Mouse (Mus musculus) intestine, embryonic 14.5 days (tissue): Measurements from ENCODE around the gene Rps6ka1. TPM values are rescaled to one million over a fixed set of nuclear protein-coding genes. Genes with fewer than 3 reads are reported as not detected.

ENCODE experiments used
- ATAC-seq: fragments of 200-750 bp; cut with Nextera tagmentation; replicated peaks from 2 replicates; pipeline ENCODE4 v1.8.0; 2017; ENCODE audit warnings: low read depth, moderate number of reproducible peaks, moderate TSS enrichment, moderate library complexity; ENCODE audit not compliant: low FRiP score, low TSS enrichment
- DNase-seq: peaks from one replicate; pipeline ENCODE4 v3.0.0-alpha.2; 2018; ENCODE audit warnings: low spot score
- H3K27ac ChIP-seq: fragments of 300-500 bp; sonication (generic); 2 replicates; pipeline ENCODE4 v1.5.1; 2014; ENCODE audit warnings: low read depth, mild to moderate bottlenecking, control low read depth
- H3K27me3 ChIP-seq: fragments of 300-500 bp; sonication (generic); replicated peaks from 2 replicates; pipeline ENCODE4 v1.6.1; 2014; ENCODE audit warnings: low read length, control low read depth; ENCODE audit not compliant: control insufficient read depth, insufficient read depth
- H3K36me3 ChIP-seq: fragments of 300-500 bp; sonication (generic); 2 replicates; pipeline ENCODE4 v1.6.1; 2014; ENCODE audit warnings: low read length, control low read depth; ENCODE audit not compliant: control insufficient read depth, insufficient read depth
- H3K4me1 ChIP-seq: fragments of 300-500 bp; sonication (generic); replicated peaks from 2 replicates; pipeline ENCODE4 v1.6.1; 2014; ENCODE audit warnings: low read length, control low read depth, mixed read lengths; ENCODE audit not compliant: control insufficient read depth, insufficient read depth
- H3K4me2 ChIP-seq: fragments of 300-500 bp; sonication (generic); 2 replicates; pipeline ENCODE4 v1.6.1; 2014; ENCODE audit warnings: low read length
- H3K4me3 ChIP-seq: fragments of 300-500 bp; sonication (generic); 2 replicates; pipeline ENCODE4 v1.5.1; 2014; ENCODE audit warnings: low read depth, low read length, control low read depth, mixed read lengths
- H3K9ac ChIP-seq: fragments of 300-500 bp; sonication (generic); 2 replicates; pipeline ENCODE4 v1.6.1; 2014; ENCODE audit warnings: mild to moderate bottlenecking, low read length
- H3K9me3 ChIP-seq: fragments of 300-500 bp; sonication (generic); 2 replicates; pipeline ENCODE4 v1.6.1; 2016; ENCODE audit warnings: low read length, control low read depth; ENCODE audit not compliant: control insufficient read depth
- WGBS: fragments of 180-500 bp; shearing (Covaris S2); extraction: QIAGEN DNeasy Blood & Tissue Kit; methylation state at CpG from one replicate; pipeline ENCODE4 v1.1.7; 2014; 5-methylcytosine and 5-hydroxymethylcytosine counted together
- polyA plus RNA-seq: library from polyadenylated mRNA; unstranded; fragments of >200 nt; fragmentation: Nextera tagmentation; extraction: Ambion mirVana; gene quantifications from 2 replicates; pipeline ENCODE4 v1.2.1, GENCODE M21; 2014

The Rps6ka1 gene
- polyA plus RNA-seq, 1 experiment from 2014 or later: 116 TPM

DNA sequence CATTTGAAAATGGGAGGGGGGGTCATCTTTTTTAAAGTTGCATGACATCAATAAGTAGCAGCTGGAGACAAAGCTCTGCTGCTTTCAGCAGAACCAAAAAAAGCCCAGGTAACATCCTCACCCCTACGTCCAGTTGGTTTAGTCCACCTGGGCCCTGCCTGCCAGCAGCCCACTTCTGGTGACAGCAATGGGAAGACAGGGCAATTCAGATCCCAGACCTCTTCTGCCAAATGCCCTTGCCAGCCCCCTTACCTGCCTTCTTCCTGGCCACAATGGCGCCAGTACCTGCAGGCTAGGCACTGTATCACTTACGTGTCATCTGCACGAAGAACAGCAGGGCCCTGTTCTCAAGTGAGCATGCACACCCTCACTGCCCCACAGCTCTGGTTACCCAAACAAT lies 2.3 kb downstream of the Rps6ka1 start:
- ATAC-seq (no peak), DNase-seq (no peak)
- WGBS: 55% methylated on average over 4 of the region's 4 CpGs
- peak overlapping the region; percentile 59 for H3K4me3 ChIP-seq
- H3K36me3 ChIP-seq: peaks cover 4% of the 10 kb centered on the region; the same call in 1 of the 2 replicates
- H3K9ac ChIP-seq: peak overlapping the region; percentile 77; the same call in 1 of the 2 replicates
- H3K9me3 ChIP-seq: no peaks in the 10 kb centered on the region
- peak overlapping the region; percentile 71 for H3K27ac ChIP-seq
- H3K4me2 ChIP-seq: peak overlapping the region; percentile 59
- H3K4me1 ChIP-seq: peaks cover 18% of the 10 kb centered on the region
- H3K27me3 ChIP-seq: no peaks in the 10 kb centered on the region

DNA sequence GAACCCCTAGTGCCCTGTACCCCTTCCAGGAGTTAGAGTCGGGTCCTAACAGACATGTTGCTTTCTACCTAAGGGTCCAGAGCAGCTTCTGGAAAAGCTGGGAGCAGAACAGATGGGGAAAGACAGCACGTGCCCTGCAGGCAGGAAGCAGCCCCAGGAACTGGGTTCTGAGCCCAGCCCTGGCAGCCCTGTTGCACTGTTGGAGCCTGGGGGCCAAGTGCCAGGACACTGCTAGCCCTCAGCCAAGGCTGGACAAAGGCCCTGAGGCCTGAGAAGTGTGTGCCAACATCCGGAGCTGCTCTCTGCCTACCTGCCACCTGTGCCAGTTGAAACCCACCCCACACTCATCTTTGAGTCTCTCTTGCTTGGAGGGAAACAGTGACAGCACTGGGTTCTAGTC lies 2.7 kb downstream of the Rps6ka1 start:
- no peak overlapping the region for H3K9ac ChIP-seq
- H3K27ac ChIP-seq: no peak overlapping the region
- 90% methylated on average over 3 of the region's 3 CpGs for WGBS
- H3K36me3 ChIP-seq: peaks cover 7% of the 10 kb centered on the region; the same call in 1 of the 2 replicates
- no peaks in the 10 kb centered on the region for H3K27me3 ChIP-seq
- no peak overlapping the region for H3K4me3 ChIP-seq
- peaks cover 18% of the 10 kb centered on the region for H3K4me1 ChIP-seq
- peak overlapping the region; percentile 59 for H3K4me2 ChIP-seq
- DNase-seq: no peak
- no peak for ATAC-seq
- no peaks in the 10 kb centered on the region for H3K9me3 ChIP-seq

DNA sequence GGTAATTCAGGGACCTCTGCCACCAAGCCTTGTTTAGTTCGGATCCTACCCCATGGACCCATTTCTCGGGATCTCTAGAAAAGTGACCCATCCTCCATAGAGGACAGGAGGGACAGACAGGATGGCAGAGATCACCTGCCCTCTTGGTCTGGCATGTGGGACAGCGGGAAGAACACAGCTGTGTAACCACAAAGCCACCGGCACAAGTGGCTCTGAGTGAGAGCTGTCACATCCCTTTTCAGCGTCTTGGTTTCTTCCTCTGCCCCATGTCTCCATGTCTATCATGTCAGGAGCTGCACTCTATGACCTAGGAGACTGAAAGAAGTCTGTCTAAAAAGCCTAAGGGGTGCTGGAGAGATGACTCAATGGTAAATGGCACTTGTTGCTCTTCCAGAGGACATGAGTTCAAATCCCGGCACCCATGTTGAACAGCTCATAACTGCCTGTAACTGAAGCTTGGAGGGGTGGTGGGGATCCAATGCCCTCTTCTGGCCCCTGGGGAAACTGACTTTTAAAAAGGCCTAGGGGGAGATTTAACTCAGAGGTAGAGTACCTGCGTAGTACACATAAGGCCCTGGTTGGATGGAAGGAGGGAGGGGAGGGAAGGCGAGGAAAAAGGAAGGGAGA lies 3.4 kb downstream of the Rps6ka1 start:
- H3K4me1 ChIP-seq: peaks cover 18% of the 10 kb centered on the region
- H3K36me3 ChIP-seq: peaks cover 7% of the 10 kb centered on the region; the same call in 1 of the 2 replicates
- no peak for ATAC-seq
- WGBS: 92% methylated on average over 8 of the region's 8 CpGs
- no peak overlapping the region for H3K27ac ChIP-seq
- H3K9me3 ChIP-seq: no peaks in the 10 kb centered on the region
- no peaks in the 10 kb centered on the region for H3K27me3 ChIP-seq
- no peak for DNase-seq
- no peak overlapping the region for H3K4me2 ChIP-seq
- H3K9ac ChIP-seq: no peak overlapping the region
- H3K4me3 ChIP-seq: no peak overlapping the region

DNA sequence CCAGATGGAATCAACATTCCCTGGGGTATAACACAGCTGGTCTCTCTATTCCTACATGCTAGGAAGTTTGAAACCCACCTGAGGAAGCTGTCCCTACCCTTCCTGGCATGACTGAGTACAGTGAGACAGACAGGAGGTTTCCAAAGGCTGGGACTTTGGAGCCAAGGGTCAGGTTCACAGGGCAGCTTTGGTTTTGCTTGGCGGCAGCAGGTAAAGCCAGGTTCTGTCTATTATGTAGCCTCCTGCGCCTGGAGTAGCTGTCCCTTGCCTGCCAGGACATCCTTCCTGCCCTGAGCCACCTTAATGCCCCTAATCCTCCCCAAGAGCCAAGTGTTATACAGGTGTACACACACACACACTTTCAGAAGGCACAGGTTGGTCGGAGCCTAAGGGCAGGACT lies 5.7 kb downstream of the Rps6ka1 start:
- Histone ChIP-seq H3K27ac (no peak overlapping the region), H3K9me3 (no peaks in the 10 kb centered on the region), H3K4me2 (no peak overlapping the region), H3K4me3 (no peak overlapping the region), H3K4me1 (peaks cover 13% of the 10 kb centered on the region), H3K36me3 (peaks cover 10% of the 10 kb centered on the region; the same call in 1 of the 2 replicates), H3K27me3 (no peaks in the 10 kb centered on the region), H3K9ac (no peak overlapping the region)
- ATAC-seq (no peak), DNase-seq (no peak)
- 81% methylated on average over 3 of the region's 3 CpGs for WGBS

DNA sequence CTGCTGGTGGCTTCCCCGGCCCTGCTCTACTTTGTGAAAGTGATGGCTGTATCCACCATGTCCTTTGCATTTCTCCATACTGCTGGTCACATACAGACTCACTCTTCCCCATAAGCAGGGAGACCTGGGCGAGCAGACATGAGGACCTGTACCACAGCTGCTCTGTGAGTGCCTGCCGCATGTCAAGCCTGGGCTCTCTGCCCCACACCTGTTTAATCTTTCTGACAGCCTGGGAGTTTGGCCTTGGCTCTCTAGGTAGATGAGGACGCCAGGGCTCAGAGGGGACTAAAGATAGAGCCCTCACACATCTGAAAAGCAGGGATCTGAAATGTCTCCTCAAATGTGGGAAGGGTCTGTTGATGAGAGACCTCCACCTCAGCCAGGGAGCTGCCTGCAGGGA lies 6.2 kb downstream of the Rps6ka1 start:
- H3K9ac ChIP-seq: no peak overlapping the region

DNA sequence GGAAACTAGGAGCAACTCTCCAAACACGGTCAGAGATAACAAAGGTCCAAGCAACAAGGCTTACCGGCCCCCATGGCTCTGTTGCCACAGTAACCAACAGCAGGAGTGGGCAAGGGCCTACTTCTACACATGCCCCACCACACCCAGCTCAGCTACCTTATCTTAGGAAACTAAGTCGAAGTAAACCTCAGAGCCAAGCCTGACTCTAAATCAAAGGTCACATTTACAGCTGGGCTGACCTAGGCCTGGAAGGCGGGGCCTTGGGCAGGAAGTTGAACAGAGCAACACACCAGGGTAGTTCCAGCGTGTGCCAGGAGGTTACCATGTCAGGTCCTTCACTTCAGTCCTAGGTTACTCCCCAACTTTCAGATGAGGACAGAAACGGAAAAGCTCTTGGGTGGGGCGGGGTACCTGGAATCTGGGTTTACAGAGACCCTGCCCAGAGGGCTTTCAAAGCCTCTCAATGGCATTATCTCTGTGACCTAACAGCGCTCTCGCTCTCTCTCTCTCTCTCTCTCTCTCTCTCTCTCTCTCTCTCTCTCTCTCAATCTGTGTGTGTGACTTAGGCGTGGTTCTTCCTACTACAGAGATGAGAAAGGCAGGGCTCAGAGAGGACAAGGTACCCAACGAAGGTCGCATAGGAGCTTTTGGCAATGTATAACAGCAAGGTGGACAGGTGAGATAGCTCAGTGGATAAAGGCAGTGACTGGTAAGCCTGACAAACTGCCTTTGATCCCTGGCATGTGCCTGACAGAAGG lies 8.3 kb downstream of the Rps6ka1 start:
- peak; percentile 71 for DNase-seq
- ATAC-seq: peak; percentile 95
- Histone ChIP-seq H3K27me3 (no peaks in the 10 kb centered on the region), H3K9me3 (no peaks in the 10 kb centered on the region), H3K4me3 (no peak overlapping the region), H3K36me3 (peaks cover 16% of the 10 kb centered on the region), H3K4me2 (no peak overlapping the region), H3K4me1 (peaks cover 5% of the 10 kb centered on the region; the same call in 1 of the 2 replicates), H3K9ac (no peak overlapping the region), H3K27ac (peak overlapping the region; percentile 77)
- WGBS: 51% methylated on average over 12 of the region's 12 CpGs

More for the DNA sequence above, 6.2 kb downstream of the Rps6ka1 start:
- Histone ChIP-seq H3K4me2 (no peak overlapping the region), H3K9me3 (no peaks in the 10 kb centered on the region), H3K27me3 (no peaks in the 10 kb centered on the region), H3K4me3 (no peak overlapping the region), H3K27ac (no peak overlapping the region), H3K36me3 (peaks cover 10% of the 10 kb centered on the region; the same call in 1 of the 2 replicates), H3K4me1 (peaks cover 13% of the 10 kb centered on the region)
- 69% methylated on average over 4 of the region's 4 CpGs for WGBS
- DNase-seq (no peak), ATAC-seq (no peak)

DNA sequence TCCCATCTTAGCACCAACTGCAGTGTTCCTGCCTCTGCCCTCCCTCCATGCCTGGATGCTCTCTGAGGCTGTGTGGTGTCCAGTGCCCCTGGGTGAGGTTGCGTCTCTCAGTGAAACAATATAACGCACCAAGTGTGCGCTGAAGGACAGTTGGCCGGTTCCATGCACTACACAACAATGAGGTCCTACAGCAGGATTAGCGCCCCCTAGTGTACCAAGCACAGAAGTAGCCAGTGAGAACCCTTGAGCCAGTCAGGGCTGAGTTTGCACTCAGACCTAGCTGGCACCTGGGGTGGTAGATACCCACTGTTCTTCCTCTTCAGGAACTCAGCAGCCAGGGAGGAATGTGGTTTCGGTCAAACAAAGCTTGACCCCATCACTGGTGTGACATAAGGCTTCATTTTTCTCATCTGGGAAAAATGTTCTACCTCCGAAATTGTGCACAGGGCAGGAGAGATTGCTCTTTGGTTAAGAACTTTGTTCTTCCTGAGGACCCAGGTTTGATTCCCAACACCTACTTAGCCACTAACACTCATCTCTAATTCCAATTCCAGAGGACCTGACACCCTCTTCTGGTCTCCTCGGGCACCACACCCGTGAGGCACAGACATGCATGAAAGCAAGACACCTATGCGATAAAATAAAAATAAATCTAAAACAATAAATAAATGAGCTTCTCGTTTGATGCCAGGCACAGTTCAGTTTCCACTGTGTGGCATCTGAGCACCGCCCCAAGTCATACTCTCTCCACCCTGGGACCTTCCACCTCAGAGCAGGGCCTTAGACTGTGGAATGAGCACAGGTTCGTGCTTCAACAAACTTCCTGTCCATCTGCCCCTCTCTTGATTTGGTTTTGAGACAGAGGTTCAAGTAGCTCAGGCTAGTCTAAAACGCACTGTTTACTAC lies 9.5 kb downstream of the Rps6ka1 start:
- Histone ChIP-seq H3K27me3 (no peaks in the 10 kb centered on the region), H3K4me1 (peaks cover 5% of the 10 kb centered on the region; the same call in 1 of the 2 replicates), H3K4me3 (no peak overlapping the region), H3K27ac (peak overlapping the region; percentile 65), H3K4me2 (no peak overlapping the region), H3K9me3 (no peaks in the 10 kb centered on the region), H3K36me3 (peaks cover 18% of the 10 kb centered on the region), H3K9ac (no peak overlapping the region)
- DNase-seq (no peak), ATAC-seq (no peak)
- WGBS: 84% methylated on average over 14 of the region's 14 CpGs

DNA sequence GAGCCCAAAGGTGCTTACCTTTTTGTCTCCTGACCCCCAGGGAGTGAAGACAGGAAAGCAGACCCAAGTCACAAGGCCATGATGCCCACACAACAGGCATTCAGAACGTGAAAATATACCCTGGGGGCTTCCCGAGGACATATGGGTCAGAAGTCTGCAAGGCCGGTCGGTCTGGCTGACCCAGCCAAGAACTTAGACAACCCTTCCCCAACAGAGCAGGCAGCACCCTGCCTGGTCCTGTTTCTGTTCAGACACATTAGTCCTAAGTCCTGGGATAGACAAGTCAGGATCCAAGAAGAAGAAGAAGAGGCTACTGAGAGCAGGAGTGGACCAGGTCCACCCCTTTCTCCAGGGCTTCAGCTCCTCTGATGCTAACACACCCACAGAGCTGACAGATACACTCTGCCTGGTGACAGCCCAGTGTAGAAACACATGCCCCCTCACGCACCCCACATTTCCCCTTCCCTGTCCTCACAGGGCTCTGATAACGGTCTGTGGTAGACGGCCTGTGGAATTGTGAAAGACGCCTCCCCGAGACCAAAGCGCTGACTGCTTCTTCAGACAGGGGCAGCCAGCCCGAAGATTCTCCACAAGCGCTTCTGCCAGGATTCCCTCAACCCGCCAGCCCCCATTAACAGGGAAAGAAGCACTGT lies 12.6 kb downstream of the Rps6ka1 start:
- H3K4me3 ChIP-seq: no peak overlapping the region
- no peaks in the 10 kb centered on the region for H3K9me3 ChIP-seq
- ATAC-seq: no peak
- 69% methylated on average over 13 of the region's 13 CpGs for WGBS
- DNase-seq: no peak
- peaks cover 24% of the 10 kb centered on the region; the same call in 1 of the 2 replicates for H3K36me3 ChIP-seq
- peaks cover 5% of the 10 kb centered on the region; the same call in 1 of the 2 replicates for H3K4me1 ChIP-seq
- no peak overlapping the region for H3K27ac ChIP-seq
- H3K4me2 ChIP-seq: no peak overlapping the region
- no peaks in the 10 kb centered on the region for H3K27me3 ChIP-seq
- no peak overlapping the region for H3K9ac ChIP-seq
